Mouse (Mus musculus) erythroblast, embryonic 14.5 days (primary cell): ENCODE results near the gene Ccdc85c.

ENCODE experiments used
- GATA1 ChIP-seq: IDR thresholded peaks from 2 replicates; pipeline ENCODE4 v1.6.1; 2012; ENCODE audit warnings: low read length, inconsistent platforms, mixed read lengths
- TAL1 ChIP-seq: IDR thresholded peaks from 3 replicates; pipeline ENCODE4 v1.6.1; 2012; ENCODE audit warnings: low read length, inconsistent platforms, mixed read lengths

GRCm38 (mm10) chr12:108317826-108318430, 42.7 kb upstream of the Ccdc85c start:
- no peak for TF ChIP-seq GATA1
- no peak for TF ChIP-seq TAL1
